Mouse (Mus musculus) heart, postnatal 0 days (tissue): ENCODE results near the gene Ssna1.

Experiments
- CTCF ChIP-seq: IDR thresholded peaks from 2 replicates; pipeline ENCODE4 v1.5.1; 2016; ENCODE audit warnings: antibody characterized with exemption, control low read depth, low read depth
- EP300 ChIP-seq: IDR thresholded peaks from 2 replicates; pipeline ENCODE4 v1.6.1; 2016; ENCODE audit warnings: antibody characterized with exemption, low read depth

- TF ChIP-seq CTCF (no peak), EP300 (no peak)
Measured at GRCm38 (mm10) chr2:25263623-25264285, 8.5 kb downstream of the Ssna1 start.
